Mouse (Mus musculus): ENCODE measurements around the gene Olfr1339. TPM values are rescaled to one million over a fixed set of nuclear protein-coding genes. Genes with fewer than 3 reads are reported as not detected.

Gene Olfr1339
- polyA plus RNA-seq (2015; fragmentation: Nextera tagmentation; extraction: Ambion mirVana), result not detected in 2 replicates

- DNase-seq (ENCODE audit: low spot score) (no peak), ATAC-seq (ENCODE audit: low FRiP score, low TSS enrichment) (no peak)
- Histone ChIP-seq H3K9me3 (ENCODE audit: control insufficient read depth, low read length) (no peaks in the 10 kb centered on the region), H3K4me2 (replicated peaks; ENCODE audit: low read depth) (no peak within 1 kb of the TSS), H3K27ac (replicated peaks) (no peak within 1 kb of the TSS), H3K27me3 (ENCODE audit: control insufficient read depth, insufficient read depth, low read length) (no peaks in the 10 kb centered on the region), H3K4me1 (replicated peaks; ENCODE audit: control insufficient read depth, insufficient read depth) (no peaks in the 10 kb centered on the region), H3K36me3 (ENCODE audit: control insufficient read depth, insufficient read depth, low read length) (no peaks in the 10 kb centered on the region), H3K9ac (ENCODE audit: low read length) (no peak within 1 kb of the TSS), H3K4me3 (ENCODE audit: low read depth, low read length) (no peak within 1 kb of the TSS)
- TF ChIP-seq CTCF (IDR thresholded peaks at IDR 0.05; ENCODE audit: low read depth), result no peak
- TF ChIP-seq EP300 (optimal IDR thresholded peaks at IDR 0.05), result no peak
- WGBS, result 100% methylated on average over 1 of the region's 1 CpGs
These were observed at the start of gene Olfr1339 for GRCm38 (mm10) chr4:118731875-118732274. Gene Olfr1339, plus strand, starts transcription at chr4:118732175.

GRCm38 (mm10) chr4:118687086-118687485, 44.9 kb upstream of the Olfr1339 start:
- Histone ChIP-seq H3K4me2 (replicated peaks; ENCODE audit: low read depth) (no peak overlapping the region), H3K4me1 (replicated peaks; ENCODE audit: control insufficient read depth, insufficient read depth) (no peaks in the 10 kb centered on the region), H3K9ac (ENCODE audit: low read length) (no peak overlapping the region), H3K9me3 (ENCODE audit: control insufficient read depth, low read length) (no peaks in the 10 kb centered on the region), H3K27ac (replicated peaks) (no peak overlapping the region), H3K36me3 (ENCODE audit: control insufficient read depth, insufficient read depth, low read length) (no peaks in the 10 kb centered on the region), H3K27me3 (ENCODE audit: control insufficient read depth, insufficient read depth, low read length) (no peaks in the 10 kb centered on the region), H3K4me3 (ENCODE audit: low read depth, low read length) (no peak overlapping the region)
- TF ChIP-seq EP300 (optimal IDR thresholded peaks at IDR 0.05) (no peak), CTCF (IDR thresholded peaks at IDR 0.05; ENCODE audit: low read depth) (no peak)
- no peak for DNase-seq (ENCODE audit: low spot score)
- ATAC-seq (ENCODE audit: low FRiP score, low TSS enrichment), result no peak
- 19% methylated on average over 2 of the region's 2 CpGs for WGBS

- 61% methylated on average over 12 of the region's 12 CpGs for WGBS
- Histone ChIP-seq H3K9me3 (ENCODE audit: control insufficient read depth, low read length) (no peaks in the 10 kb centered on the region), H3K4me2 (replicated peaks; ENCODE audit: low read depth) (no peak within 1 kb of the TSS), H3K27me3 (ENCODE audit: control insufficient read depth, insufficient read depth, low read length) (no peaks in the 10 kb centered on the region), H3K36me3 (ENCODE audit: control insufficient read depth, insufficient read depth, low read length) (no peaks in the 10 kb centered on the region), H3K9ac (ENCODE audit: low read length) (no peak within 1 kb of the TSS), H3K4me1 (replicated peaks; ENCODE audit: control insufficient read depth, insufficient read depth) (no peaks in the 10 kb centered on the region), H3K4me3 (ENCODE audit: low read depth, low read length) (no peak within 1 kb of the TSS), H3K27ac (replicated peaks) (no peak within 1 kb of the TSS)
- ATAC-seq (ENCODE audit: low FRiP score, low TSS enrichment) (no peak), DNase-seq (ENCODE audit: low spot score) (no peak)
- TF ChIP-seq EP300 (optimal IDR thresholded peaks at IDR 0.05), result no peak
- no peak for TF ChIP-seq CTCF (IDR thresholded peaks at IDR 0.05; ENCODE audit: low read depth)
These were observed 39.5 kb upstream of the Olfr1339 start, which contains the start of gene Olfr1342 for GRCm38 (mm10) chr4:118692412-118692973. Gene Olfr1342, minus strand, starts transcription at chr4:118692756.

GRCm38 (mm10) chr4:118693812-118694211, 38.2 kb upstream of the Olfr1339 start:
- no peaks in the 10 kb centered on the region for H3K27me3 ChIP-seq (ENCODE audit: control insufficient read depth, insufficient read depth, low read length)
- H3K27ac ChIP-seq (replicated peaks), result no peak overlapping the region
- TF ChIP-seq EP300 (optimal IDR thresholded peaks at IDR 0.05), result no peak
- no peak for TF ChIP-seq CTCF (IDR thresholded peaks at IDR 0.05; ENCODE audit: low read depth)
- ATAC-seq (ENCODE audit: low FRiP score, low TSS enrichment) (no peak), DNase-seq (ENCODE audit: low spot score) (no peak)
- no peak overlapping the region for H3K4me3 ChIP-seq (ENCODE audit: low read depth, low read length)
- no peak overlapping the region for H3K4me2 ChIP-seq (replicated peaks; ENCODE audit: low read depth)
- H3K9ac ChIP-seq (ENCODE audit: low read length), result no peak overlapping the region
- WGBS, result 29% methylated on average over 2 of the region's 2 CpGs
- no peaks in the 10 kb centered on the region for H3K4me1 ChIP-seq (replicated peaks; ENCODE audit: control insufficient read depth, insufficient read depth)
- no peaks in the 10 kb centered on the region for H3K9me3 ChIP-seq (ENCODE audit: control insufficient read depth, low read length)
- no peaks in the 10 kb centered on the region for H3K36me3 ChIP-seq (ENCODE audit: control insufficient read depth, insufficient read depth, low read length)

GRCm38 (mm10) chr4:118703223-118703622, 28.8 kb upstream of the Olfr1339 start, which contains the start of gene Olfr1341:
Gene Olfr1341, plus strand, starts transcription at chr4:118703523.
- no peak for TF ChIP-seq EP300 (optimal IDR thresholded peaks at IDR 0.05)
- no peak for TF ChIP-seq CTCF (IDR thresholded peaks at IDR 0.05; ENCODE audit: low read depth)
- no peaks in the 10 kb centered on the region for H3K9me3 ChIP-seq (ENCODE audit: control insufficient read depth, low read length)

GRCm38 (mm10) chr4:118708086-118708485, 23.9 kb upstream of the Olfr1339 start:
- no peak overlapping the region for H3K4me3 ChIP-seq (ENCODE audit: low read depth, low read length)
- H3K27ac ChIP-seq (replicated peaks), result no peak overlapping the region
- TF ChIP-seq CTCF (IDR thresholded peaks at IDR 0.05; ENCODE audit: low read depth), result no peak
- no peak for TF ChIP-seq EP300 (optimal IDR thresholded peaks at IDR 0.05)
- H3K27me3 ChIP-seq (ENCODE audit: control insufficient read depth, insufficient read depth, low read length), result no peaks in the 10 kb centered on the region
- H3K9me3 ChIP-seq (ENCODE audit: control insufficient read depth, low read length), result no peaks in the 10 kb centered on the region
- H3K36me3 ChIP-seq (ENCODE audit: control insufficient read depth, insufficient read depth, low read length), result no peaks in the 10 kb centered on the region
- H3K4me1 ChIP-seq (replicated peaks; ENCODE audit: control insufficient read depth, insufficient read depth), result no peaks in the 10 kb centered on the region
- DNase-seq (ENCODE audit: low spot score) (no peak), ATAC-seq (ENCODE audit: low FRiP score, low TSS enrichment) (no peak)
- no peak overlapping the region for H3K9ac ChIP-seq (ENCODE audit: low read length)
- no peak overlapping the region for H3K4me2 ChIP-seq (replicated peaks; ENCODE audit: low read depth)
- WGBS, result 76% methylated on average over 5 of the region's 5 CpGs

More at GRCm38 (mm10) chr4:118703223-118703622, 28.8 kb upstream of the Olfr1339 start, which contains the start of gene Olfr1341:
- H3K27me3 ChIP-seq (ENCODE audit: control insufficient read depth, insufficient read depth, low read length), result no peaks in the 10 kb centered on the region
- no peaks in the 10 kb centered on the region for H3K4me1 ChIP-seq (replicated peaks; ENCODE audit: control insufficient read depth, insufficient read depth)
- 68% methylated on average over 3 of the region's 3 CpGs for WGBS
- H3K9ac ChIP-seq (ENCODE audit: low read length), result no peak within 1 kb of the TSS
- DNase-seq (ENCODE audit: low spot score) (no peak), ATAC-seq (ENCODE audit: low FRiP score, low TSS enrichment) (no peak)
- H3K4me2 ChIP-seq (replicated peaks; ENCODE audit: low read depth), result no peak within 1 kb of the TSS
- H3K27ac ChIP-seq (replicated peaks), result no peak within 1 kb of the TSS
- H3K36me3 ChIP-seq (ENCODE audit: control insufficient read depth, insufficient read depth, low read length), result no peaks in the 10 kb centered on the region
- H3K4me3 ChIP-seq (ENCODE audit: low read depth, low read length), result no peak within 1 kb of the TSS
